Mouse (Mus musculus): ENCODE measurements around the gene Trrap.

GRCm38 (mm10) chr5:144875892-144876291, 108.4 kb downstream of the Trrap start:
- TF ChIP-seq CTCF (IDR thresholded peaks at IDR 0.05; ENCODE audit: control insufficient read depth, insufficient read depth, insufficient replicate concordance, low read depth, low read length) (peak; percentile 98), POLR2A (IDR thresholded peaks at IDR 0.05; ENCODE audit: control insufficient read depth, low read depth, low read length) (no peak)

Data from testis, adult 2 months (tissue).